In the genomic region with DNA sequence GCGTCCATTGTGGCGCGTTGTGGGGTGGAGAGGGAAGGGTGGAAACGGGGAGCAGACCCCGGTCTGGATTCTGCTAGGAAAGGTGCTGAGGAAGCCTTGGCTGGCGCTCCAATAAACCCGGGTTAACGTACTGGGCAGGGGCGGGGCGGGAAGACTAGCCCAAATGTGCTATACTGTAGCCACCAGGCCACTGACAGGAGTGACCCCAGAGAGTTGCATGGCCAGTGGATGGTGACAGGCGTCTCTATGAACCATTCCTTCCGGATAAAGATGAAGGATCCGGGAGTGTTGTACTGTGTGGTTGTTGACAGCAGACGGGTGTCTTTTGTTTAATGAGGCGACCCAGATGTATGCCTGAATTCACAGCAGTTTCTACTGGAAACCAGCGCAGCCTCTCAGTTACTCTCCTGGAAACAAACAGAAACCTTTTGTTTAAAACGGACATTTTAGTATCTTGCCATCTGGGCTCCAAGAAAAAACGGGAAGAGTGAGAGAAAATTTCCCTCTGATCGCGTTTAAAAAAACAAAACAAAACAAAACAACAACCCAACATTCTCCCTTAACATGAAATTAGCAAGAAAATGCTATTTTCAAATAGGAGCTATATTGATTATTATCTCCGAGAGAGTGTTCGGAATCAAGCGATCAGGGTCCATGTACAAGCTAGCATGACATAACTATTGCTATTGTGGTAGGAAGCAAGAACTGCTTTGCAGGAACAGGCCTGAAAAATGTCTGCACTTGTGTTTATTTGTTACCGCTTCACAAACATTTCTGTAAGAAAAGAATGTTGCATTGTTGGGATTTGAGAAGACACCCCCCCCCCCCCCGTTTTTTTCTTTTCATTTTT, we compare ENCODE assay signal across 8 mouse cellular contexts. TPM values are rescaled to one million over a fixed set of nuclear protein-coding genes. Genes with fewer than 3 reads are reported as not detected.
DNase-seq lines count a peak whose midpoint lies in the region; ATAC-seq and TF ChIP-seq lines count a peak whose summit lies in the region.

No protein-coding gene starts in this region.

- H3K4me2 ChIP-seq in heart, embryonic 15.5 days, result peak overlapping the region; percentile 80
- peak overlapping the region; percentile 83 for H3K4me2 ChIP-seq in neural tube, embryonic 13.5 days

- H3K36me3 ChIP-seq in erythroblast, embryonic 14.5 days (ENCODE audit: control insufficient read depth), result no peaks in the 10 kb centered on the region
- no peaks in the 10 kb centered on the region for H3K36me3 ChIP-seq in heart, embryonic 15.5 days
- no peaks in the 10 kb centered on the region for H3K36me3 ChIP-seq in neural tube, embryonic 13.5 days

- peaks cover 75% of the 10 kb centered on the region for H3K27me3 ChIP-seq in erythroblast, embryonic 14.5 days (ENCODE audit: control insufficient read depth)
- H3K27me3 ChIP-seq in Patski, result no peaks in the 10 kb centered on the region
- H3K27me3 ChIP-seq in heart, embryonic 15.5 days, result no peaks in the 10 kb centered on the region
- H3K27me3 ChIP-seq in neural tube, embryonic 13.5 days, result no peaks in the 10 kb centered on the region

- peak overlapping the region; percentile 98 for H3K27ac ChIP-seq in heart, embryonic 15.5 days
- H3K27ac ChIP-seq in neural tube, embryonic 13.5 days (replicated peaks), result peak overlapping the region; percentile 100

- no peak for ATAC-seq in erythroblast, adult 5-6 weeks (replicated peaks; ENCODE audit: low FRiP score, poor library complexity, severe bottlenecking)
- peak; percentile 10 for ATAC-seq in Patski
- no peak for ATAC-seq in heart, embryonic 15.5 days (replicated peaks; ENCODE audit: insufficient number of reproducible peaks, insufficient read depth, low FRiP score, low read depth)
- ATAC-seq in neural tube, embryonic 13.5 days (ENCODE audit: low read depth), result peak; percentile 41

- TF ChIP-seq CTCF in Patski (IDR thresholded peaks at IDR 0.05), result no peak

- POLR2A ChIA-PET in Patski (lab: Charles Lee), result interaction anchor here (0.7 to 1.4 kb wide), 2 partner anchors 61 to 109 kb away, joined by 3 to 6 read pairs; no protein-coding TSS in a partner anchor

- H3K9ac ChIP-seq in heart, embryonic 15.5 days, result peak overlapping the region; percentile 95
- H3K9ac ChIP-seq in neural tube, embryonic 13.5 days, result peak overlapping the region; percentile 100

- in situ Hi-C loops in Patski (cut with MboI; ENCODE audit: low pct_unique_long_range_greater_than_20kb), result no loop called here

- 10% methylated on average over 25 of the region's 25 CpGs for WGBS in heart, embryonic 15.5 days
- WGBS in neural tube, embryonic 13.5 days, result 7% methylated on average over 25 of the region's 25 CpGs

- no peak for DNase-seq in Patski (ENCODE audit: low read depth, low spot score)
- DNase-seq in liver, result peak; percentile 13
- no peak for DNase-seq in c-Kit-positive CD71-positive TER-119-positive erythroid progenitor cells, embryonic 14.5 days (ENCODE audit: low spot score)
- no peak for DNase-seq in spleen, postnatal 14 days (ENCODE audit: low spot score in 2 of 2)

- no peaks in the 10 kb centered on the region for H3K9me3 ChIP-seq in erythroblast, embryonic 14.5 days (ENCODE audit: control insufficient read depth, low read length)
- no peaks in the 10 kb centered on the region for H3K9me3 ChIP-seq in heart, embryonic 15.5 days (replicated peaks)
- no peaks in the 10 kb centered on the region for H3K9me3 ChIP-seq in neural tube, embryonic 13.5 days

- H3K4me3 ChIP-seq in erythroblast, embryonic 14.5 days (replicated peaks), result peak overlapping the region; percentile 65
- peak overlapping the region; percentile 94 for H3K4me3 ChIP-seq in heart, embryonic 15.5 days
- H3K4me3 ChIP-seq in neural tube, embryonic 13.5 days, result peak overlapping the region; percentile 91

- CTCF ChIA-PET in Patski (lab: Charles Lee), result interaction anchor here (1.0 to 1.5 kb wide), 3 partner anchors 12 to 139 kb away, joined by 3 read pairs; no protein-coding TSS in a partner anchor

- H3K4me1 ChIP-seq in erythroblast, embryonic 14.5 days (ENCODE audit: control insufficient read depth), result peaks cover 12% of the 10 kb centered on the region
- H3K4me1 ChIP-seq in heart, embryonic 15.5 days (replicated peaks), result peaks cover 45% of the 10 kb centered on the region
- H3K4me1 ChIP-seq in neural tube, embryonic 13.5 days (replicated peaks), result peaks cover 54% of the 10 kb centered on the region

RNA-seq across cellular contexts. Expression of gene Gnaq, which starts 1.3 kb away (rescaled TPM):
- 0.01 TPM in 1 of 2 replicates, not detected in the other for polyA plus RNA-seq in erythroblast, embryonic 14.5 days (2012)
- total RNA-seq in erythroblast, adult 5-6 weeks (2015; ENCODE audit: low replicate concordance), result 5.2 and 12.9 TPM in 2 replicates
- 7.7 and 11.8 TPM in 2 replicates for total RNA-seq in erythroblast, adult 5-6 weeks (2017; ENCODE audit: low replicate concordance)
- 76.6 TPM for polyA plus RNA-seq in Patski (2021)
- 15.7 and 19.5 TPM in 2 replicates for polyA plus RNA-seq in heart, embryonic 15.5 days (2015; fragmentation: Nextera tagmentation; extraction: Ambion mirVana)
- polyA plus RNA-seq in neural tube, embryonic 13.5 days (2015; fragmentation: Nextera tagmentation; extraction: Ambion mirVana), result 83.3 and 88.9 TPM in 2 replicates

Comparison
In these comparisons a context has a peak if more than half of its experiments do, and no peak if none do; other contexts are left out.
1. ATAC-seq: peak in Patski (single experiment) and neural tube, embryonic 13.5 days (single experiment); none in erythroblast, adult 5-6 weeks (single experiment) and heart, embryonic 15.5 days (single experiment).
2. RNA of gene Gnaq, which starts 1.3 kb away (polyA plus RNA-seq): 83.3 to 88.9 TPM in neural tube, embryonic 13.5 days, 76.6 TPM in Patski (single experiment) and 15.7 to 19.5 TPM in heart, embryonic 15.5 days; 0.01 TPM in erythroblast, embryonic 14.5 days; every median in the first group is over 10 times any median in the second.
3. Peak in every context shown above with its lines, with median percentiles within 50 percentile points of each other: H3K4me3 ChIP-seq.